Mouse (Mus musculus) stomach, embryonic 16.5 days (tissue): ENCODE measurements around the gene Fut11. TPM values are rescaled to one million over a fixed set of nuclear protein-coding genes. Genes with fewer than 3 reads are reported as not detected.

ENCODE experiments used
- ATAC-seq: fragments of 200-750 bp; cut with Nextera tagmentation; 2 replicates; pipeline ENCODE4 v1.8.0; 2017; ENCODE audit warnings: moderate number of reproducible peaks, moderate TSS enrichment; ENCODE audit not compliant: insufficient read depth, low FRiP score
- H3K27ac ChIP-seq: fragments of 300-500 bp; sonication (generic); 2 replicates; pipeline ENCODE4 v1.5.1; 2014; ENCODE audit warnings: low read length
- H3K27me3 ChIP-seq: fragments of 300-500 bp; sonication (generic); 2 replicates; pipeline ENCODE4 v1.6.1; 2014; ENCODE audit warnings: low read length, control low read depth, mixed read lengths; ENCODE audit not compliant: control insufficient read depth, insufficient read depth
- H3K36me3 ChIP-seq: fragments of 300-500 bp; sonication (generic); 2 replicates; pipeline ENCODE4 v1.6.1; 2014; ENCODE audit warnings: low read length; ENCODE audit not compliant: control insufficient read depth, insufficient read depth
- H3K4me1 ChIP-seq: fragments of 300-500 bp; sonication (generic); 2 replicates; pipeline ENCODE4 v1.6.1; 2014; ENCODE audit warnings: low read length, control low read depth, mixed read lengths; ENCODE audit not compliant: control insufficient read depth, insufficient read depth
- H3K4me2 ChIP-seq: fragments of 300-500 bp; sonication (generic); 2 replicates; pipeline ENCODE4 v1.6.1; 2014; ENCODE audit warnings: low read depth, low read length, mixed read lengths
- H3K4me3 ChIP-seq: fragments of 300-500 bp; sonication (generic); replicated peaks from 2 replicates; pipeline ENCODE4 v1.5.1; 2014; ENCODE audit warnings: mild to moderate bottlenecking, low read length
- H3K9ac ChIP-seq: fragments of 300-500 bp; sonication (generic); 2 replicates; pipeline ENCODE4 v1.6.1; 2014; ENCODE audit warnings: low read length
- H3K9me3 ChIP-seq: fragments of 300-500 bp; sonication (generic); replicated peaks from 2 replicates; pipeline ENCODE4 v1.6.1; 2016; ENCODE audit warnings: low read length, control low read depth; ENCODE audit not compliant: control insufficient read depth
- WGBS: fragments of 180-500 bp; shearing (Covaris S2); extraction: QIAGEN DNeasy Blood & Tissue Kit; methylation state at CpG from one replicate; pipeline ENCODE4 v1.1.7; 2014; 5-methylcytosine and 5-hydroxymethylcytosine counted together
- polyA plus RNA-seq: library from polyadenylated mRNA; unstranded; fragments of >200 nt; fragmentation: Nextera tagmentation; extraction: Ambion mirVana; gene quantifications from 2 replicates; pipeline ENCODE4 v1.2.1, GENCODE M21; 2015

Fut11 gene
- polyA plus RNA-seq, 1 experiment from 2014 or later, result 18.3 TPM

DNA sequence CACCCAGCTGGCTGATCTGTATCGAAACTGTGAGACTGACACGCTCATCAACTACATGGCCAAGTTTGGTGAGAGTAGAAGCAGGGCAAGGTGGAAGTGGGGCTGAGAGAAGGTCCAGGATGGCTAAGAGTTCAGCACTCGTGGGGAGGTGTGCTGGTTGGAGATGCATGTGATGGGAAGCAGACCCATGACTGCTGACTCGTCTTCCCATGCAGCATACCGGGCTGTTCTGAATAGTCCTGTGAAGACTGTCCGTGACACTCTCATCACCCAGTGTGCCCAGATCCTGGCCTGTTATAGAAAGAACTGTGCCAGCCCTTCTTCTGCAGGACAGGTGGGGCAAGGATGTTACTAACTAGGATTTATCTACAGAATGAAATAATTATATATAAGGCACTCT lies 3.0 kb upstream of the Fut11 start:
- H3K4me1 ChIP-seq, result peaks cover 14% of the 10 kb centered on the region
- H3K9ac ChIP-seq, result no peak overlapping the region
- H3K27me3 ChIP-seq, result no peaks in the 10 kb centered on the region
- no peak for ATAC-seq
- 89% methylated on average over 6 of the region's 6 CpGs for WGBS
- H3K9me3 ChIP-seq, result no peaks in the 10 kb centered on the region
- no peak overlapping the region for H3K4me2 ChIP-seq
- no peak overlapping the region for H3K27ac ChIP-seq
- H3K36me3 ChIP-seq, result peaks cover 36% of the 10 kb centered on the region
- no peak overlapping the region for H3K4me3 ChIP-seq

GRCm38 (mm10) chr14:20693589-20694101 lies 1.1 kb upstream of the Fut11 start:
- peaks cover 30% of the 10 kb centered on the region for H3K4me1 ChIP-seq
- no peak for ATAC-seq
- H3K4me3 ChIP-seq, result no peak overlapping the region
- whole genome bisulfite sequencing, result 86% methylated on average over 10 of the region's 10 CpGs
- no peak overlapping the region for H3K4me2 ChIP-seq
- no peak overlapping the region for H3K27ac ChIP-seq
- no peak overlapping the region for H3K9ac ChIP-seq
- no peaks in the 10 kb centered on the region for H3K9me3 ChIP-seq
- peaks cover 31% of the 10 kb centered on the region for H3K36me3 ChIP-seq
- H3K27me3 ChIP-seq, result no peaks in the 10 kb centered on the region

DNA sequence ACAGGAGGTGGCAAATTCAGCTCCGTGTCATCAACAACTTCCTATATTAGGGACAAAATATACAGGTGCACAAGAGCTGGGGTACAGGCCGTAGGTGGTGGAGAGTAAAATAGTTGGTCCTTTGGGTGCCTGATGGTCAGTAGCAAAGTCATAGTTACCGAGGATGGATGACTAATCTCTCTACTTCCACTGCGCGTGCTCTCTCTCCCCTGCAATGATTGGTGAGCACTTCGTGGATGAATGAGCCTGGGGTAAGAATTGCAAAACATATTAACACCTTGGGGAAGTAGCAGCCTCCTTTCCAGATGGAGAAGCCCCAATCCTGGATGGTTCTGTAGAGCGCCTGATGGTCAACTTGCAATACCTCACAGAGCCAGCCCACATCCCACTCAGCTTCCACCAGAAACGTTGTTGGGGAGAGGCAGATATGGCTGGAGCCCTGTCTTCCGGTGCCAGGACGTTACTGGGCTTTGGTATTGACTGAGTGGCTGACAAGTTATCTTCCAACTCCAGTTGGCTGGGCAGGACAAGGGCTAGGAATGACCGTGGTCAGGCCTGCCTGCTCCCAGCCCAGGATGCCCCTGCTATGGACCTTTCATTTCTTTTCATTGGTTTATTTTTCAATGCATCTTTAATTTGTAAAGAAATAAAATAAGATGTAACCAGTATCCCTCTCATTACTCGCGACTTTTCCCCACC lies 434 bp upstream of the Fut11 start:
- peak overlapping the region; percentile 99 for H3K27ac ChIP-seq
- WGBS, result 40% methylated on average over 13 of the region's 13 CpGs
- no peaks in the 10 kb centered on the region for H3K27me3 ChIP-seq
- H3K4me1 ChIP-seq, result peaks cover 30% of the 10 kb centered on the region
- H3K9ac ChIP-seq, result peak overlapping the region; percentile 92
- H3K9me3 ChIP-seq, result no peaks in the 10 kb centered on the region
- H3K4me3 ChIP-seq, result peak overlapping the region; percentile 91
- ATAC-seq, result peak; percentile 11; the same call in 1 of the 2 replicates
- peak overlapping the region; percentile 86 for H3K4me2 ChIP-seq
- H3K36me3 ChIP-seq, result peaks cover 25% of the 10 kb centered on the region

DNA sequence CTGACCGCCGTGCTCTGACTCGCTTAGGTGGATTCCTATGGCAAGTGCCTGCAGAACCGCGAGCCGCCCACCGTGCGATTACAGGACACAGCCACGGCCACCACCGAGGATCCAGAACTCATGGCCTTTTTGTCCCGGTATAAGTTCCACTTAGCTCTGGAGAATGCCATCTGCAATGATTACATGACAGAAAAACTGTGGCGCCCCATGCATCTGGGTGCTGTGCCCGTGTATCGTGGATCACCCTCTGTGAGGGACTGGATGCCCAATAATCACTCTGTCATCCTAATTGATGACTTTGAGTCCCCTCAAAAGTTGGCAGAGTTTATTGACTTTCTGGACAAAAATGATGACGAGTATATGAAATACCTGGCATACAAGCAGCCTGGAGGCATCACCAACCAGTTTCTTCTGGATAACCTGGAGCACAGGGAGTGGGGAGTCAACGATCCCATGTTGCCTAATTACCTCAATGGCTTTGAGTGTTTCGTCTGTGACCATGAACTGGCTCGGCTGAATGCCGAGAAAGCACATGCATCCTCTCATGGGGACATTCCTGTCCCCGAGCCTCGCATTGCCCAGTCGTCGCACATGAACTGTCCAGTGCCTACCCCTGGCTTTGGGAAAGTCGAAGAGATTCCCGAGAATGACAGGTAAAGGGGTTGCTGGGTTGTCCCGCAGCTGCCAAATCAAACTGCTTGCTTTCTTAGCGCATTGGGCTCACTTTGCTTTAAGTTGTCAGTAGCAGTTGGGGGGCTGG lies 1.2 kb downstream of the Fut11 start:
- 12% methylated on average over 27 of the region's 27 CpGs for WGBS
- peaks cover 13% of the 10 kb centered on the region for H3K36me3 ChIP-seq
- peaks cover 37% of the 10 kb centered on the region for H3K4me1 ChIP-seq
- peak overlapping the region; percentile 92 for H3K9ac ChIP-seq
- peak overlapping the region; percentile 91 for H3K4me3 ChIP-seq
- no peaks in the 10 kb centered on the region for H3K9me3 ChIP-seq
- H3K27ac ChIP-seq, result peak overlapping the region; percentile 99
- no peak for ATAC-seq
- H3K27me3 ChIP-seq, result no peaks in the 10 kb centered on the region
- H3K4me2 ChIP-seq, result peak overlapping the region; percentile 86

DNA sequence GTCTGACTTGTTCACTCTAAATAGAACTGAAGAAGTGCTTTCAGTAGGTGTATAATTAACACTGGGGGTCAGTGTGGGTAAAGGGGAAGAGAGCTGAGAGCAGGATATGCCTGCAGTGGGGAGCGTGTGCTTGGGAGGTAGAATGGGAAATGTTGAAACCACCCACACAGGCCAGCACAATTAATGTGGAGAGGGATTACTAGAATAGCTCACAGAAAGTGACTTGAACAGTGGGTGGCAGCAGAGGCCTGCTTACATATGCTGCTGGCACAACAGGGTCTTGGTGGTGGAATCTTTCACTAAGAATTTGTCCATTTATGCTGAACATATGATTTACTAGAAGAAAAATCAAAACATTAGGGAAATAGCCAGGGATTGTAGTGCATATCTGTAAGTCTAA lies 2.2 kb downstream of the Fut11 start:
- WGBS, result 20% methylated on average over 1 of the region's 1 CpGs
- H3K9me3 ChIP-seq, result no peaks in the 10 kb centered on the region
- H3K4me2 ChIP-seq, result peak overlapping the region; percentile 86
- H3K4me3 ChIP-seq, result peak overlapping the region; percentile 91
- H3K9ac ChIP-seq, result peak overlapping the region; percentile 92
- peaks cover 45% of the 10 kb centered on the region for H3K4me1 ChIP-seq
- H3K27me3 ChIP-seq, result no peaks in the 10 kb centered on the region
- H3K36me3 ChIP-seq, result peaks cover 3% of the 10 kb centered on the region; the same call in 1 of the 2 replicates
- H3K27ac ChIP-seq, result peak overlapping the region; percentile 21; the same call in 1 of the 2 replicates
- no peak for ATAC-seq

- no peak for ATAC-seq
- no peaks in the 10 kb centered on the region for H3K36me3 ChIP-seq
- H3K27me3 ChIP-seq, result no peaks in the 10 kb centered on the region
- no peaks in the 10 kb centered on the region for H3K9me3 ChIP-seq
- 79% methylated on average over 2 of the region's 2 CpGs for WGBS
- H3K4me2 ChIP-seq, result no peak overlapping the region
- 0 out of 2 replicates have a peak overlapping the region, but pooled peaks have one; percentile 7 for H3K9ac ChIP-seq
- peaks cover 46% of the 10 kb centered on the region for H3K4me1 ChIP-seq
- no peak overlapping the region for H3K4me3 ChIP-seq
- no peak overlapping the region for H3K27ac ChIP-seq
Measured at GRCm38 (mm10) chr14:20698515-20698914, 3.7 kb downstream of the Fut11 start.

- peaks cover 46% of the 10 kb centered on the region for H3K4me1 ChIP-seq
- ATAC-seq, result no peak
- H3K4me3 ChIP-seq, result no peak overlapping the region
- no peak overlapping the region for H3K9ac ChIP-seq
- no peaks in the 10 kb centered on the region for H3K9me3 ChIP-seq
- no peak overlapping the region for H3K4me2 ChIP-seq
- H3K36me3 ChIP-seq, result peaks cover 4% of the 10 kb centered on the region; the same call in 1 of the 2 replicates
- H3K27ac ChIP-seq, result no peak overlapping the region
- no peaks in the 10 kb centered on the region for H3K27me3 ChIP-seq
- WGBS, result 71% methylated on average over 3 of the region's 3 CpGs
Measured at GRCm38 (mm10) chr14:20700362-20700761, 5.6 kb downstream of the Fut11 start.

- H3K27ac ChIP-seq, result 0 out of 2 replicates have a peak overlapping the region, but pooled peaks have one; percentile 9
- peak overlapping the region; percentile 68 for H3K4me2 ChIP-seq
- H3K36me3 ChIP-seq, result peaks cover 4% of the 10 kb centered on the region; the same call in 1 of the 2 replicates
- H3K27me3 ChIP-seq, result no peaks in the 10 kb centered on the region
- 0 out of 2 replicates have a peak overlapping the region, but pooled peaks have one; percentile 15 for H3K9ac ChIP-seq
- H3K9me3 ChIP-seq, result no peaks in the 10 kb centered on the region
- peaks cover 38% of the 10 kb centered on the region for H3K4me1 ChIP-seq
- H3K4me3 ChIP-seq, result peak overlapping the region; percentile 93
- 68% methylated on average over 8 of the region's 8 CpGs for WGBS
- ATAC-seq, result no peak
Measured at GRCm38 (mm10) chr14:20701554-20701953, 6.8 kb downstream of the Fut11 start.
